Mouse (Mus musculus) CD8-positive naive resting alpha-beta T cell, adult 57 days (primary cell): ENCODE measurements around the gene Ttll13. TPM values are rescaled to one million over a fixed set of nuclear protein-coding genes. Genes with fewer than 3 reads are reported as not detected.

Experiments
- total RNA-seq: library from RNA; stranded (reverse); gene quantifications from one replicate; pipeline ENCODE4 v1.2.4, GENCODE M21; 2023

Gene Ttll13
- total RNA-seq: 1.8 TPM

DNA sequence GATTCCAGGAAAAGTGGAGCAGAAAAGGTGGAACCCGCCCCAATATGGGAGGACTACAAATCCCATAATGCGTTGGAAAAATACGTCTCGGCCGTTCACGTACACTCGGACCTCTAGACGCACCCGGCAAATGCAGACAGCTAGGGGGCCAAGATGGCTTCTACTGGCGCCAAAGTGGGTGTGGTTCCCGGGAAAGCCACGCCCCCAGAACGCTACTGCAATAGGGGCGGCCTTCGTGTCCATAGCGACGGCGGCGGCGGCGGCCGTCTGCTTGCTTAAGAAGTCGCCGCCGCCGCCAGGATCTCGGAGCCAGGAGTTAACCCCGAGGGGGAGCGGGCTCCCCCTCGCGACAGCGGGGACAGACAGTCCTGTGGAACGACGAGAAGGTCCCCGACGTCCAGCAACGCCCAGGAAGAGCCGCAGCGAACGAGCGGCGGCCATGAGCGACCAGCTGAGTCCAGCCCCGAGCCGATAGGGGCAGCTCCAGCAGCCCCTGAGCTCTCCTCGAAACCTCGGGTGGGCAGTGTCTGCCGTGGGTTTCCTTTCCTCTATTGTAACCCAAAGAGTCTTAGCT is at the start of gene Ttll13:
TSS of gene Ttll13 (plus strand) at position 229 of the 574 bp plus-strand sequence.

DNA sequence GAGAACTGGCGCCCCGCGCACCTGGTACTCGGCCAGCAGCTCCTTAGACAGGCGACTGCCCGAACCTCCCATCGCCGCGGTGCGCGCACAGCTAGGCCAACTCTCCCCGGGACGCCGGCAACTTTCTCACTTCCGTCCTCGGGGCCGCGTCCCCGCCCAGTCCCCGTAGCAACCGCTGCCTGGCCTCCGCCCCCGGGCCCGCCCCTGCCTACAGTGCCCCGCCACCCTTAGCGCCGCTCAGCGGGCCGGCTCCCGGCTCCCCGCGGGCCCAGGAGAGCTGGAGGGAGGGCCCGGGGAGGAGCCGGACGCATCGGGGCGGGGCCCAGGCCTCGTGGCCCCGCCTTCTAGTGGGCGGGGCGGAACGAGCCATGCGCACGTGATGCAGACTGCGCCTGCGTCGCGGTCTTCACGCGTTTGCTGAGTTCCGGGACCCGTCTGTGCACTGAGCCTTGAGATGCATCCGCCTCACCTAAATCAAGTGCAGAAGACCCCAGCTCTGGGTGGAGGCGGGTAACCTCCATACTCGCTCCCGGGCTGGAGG is 13.6 kb upstream of the Ttll13 start, which contains the start of the genes Cib1 and Gdpgp1:
TSS of gene Cib1 (minus strand) at position 325 of the 541 bp plus-strand sequence.
TSS of gene Gdpgp1 (plus strand) at position 377 of the 541 bp plus-strand sequence.

GRCm38 (mm10) chr7:80260625-80261371 is 14.6 kb downstream of the Ttll13 start, which contains the start of gene Ngrn:
Ngrn (plus strand) TSS chr7:80261215.

GRCm38 (mm10) chr7:80268897-80269750 is 22.9 kb downstream of the Ttll13 start, which contains the start of gene Vps33b:
Vps33b (plus strand) TSS chr7:80269649.

GRCm38 (mm10) chr7:80294062-80294763 is 48.0 kb downstream of the Ttll13 start, which contains the start of gene Prc1:
Prc1 (plus strand) TSS chr7:80294450.

Other genes starting within 250 kb of the Ttll13 start
- 26.3 TPM for gene Zfp710, start 221.6 kb upstream of the Ttll13 start, total RNA-seq
- gene Idh2, start 131.0 kb upstream of the Ttll13 start, total RNA-seq: 38.2 TPM
- 48.9 TPM for gene Sema4b, start 59.5 kb upstream of the Ttll13 start, total RNA-seq
- gene Cib1, start 13.6 kb upstream of the Ttll13 start, total RNA-seq: 49.5 TPM
- gene Gdpgp1, start 13.5 kb upstream of the Ttll13 start, total RNA-seq: 5.2 TPM
- gene Ngrn, start 14.8 kb downstream of the Ttll13 start, total RNA-seq: 17.9 TPM
- gene Vps33b, start 23.3 kb downstream of the Ttll13 start, total RNA-seq: 34.9 TPM
- gene Prc1, start 48.1 kb downstream of the Ttll13 start, total RNA-seq: 2.6 TPM
- gene Rccd1, start 78.1 kb downstream of the Ttll13 start, total RNA-seq: 34.9 TPM
- 135 TPM for gene Unc45a, start 94.6 kb downstream of the Ttll13 start, total RNA-seq
- gene Hddc3, start 96.7 kb downstream of the Ttll13 start, total RNA-seq: 8.1 TPM
- gene Man2a2, start 125.0 kb downstream of the Ttll13 start, total RNA-seq: 99.7 TPM
- gene Fes, start 141.6 kb downstream of the Ttll13 start, total RNA-seq: 8.6 TPM
- 66.4 TPM for gene Furin, start 159.1 kb downstream of the Ttll13 start, total RNA-seq